Mouse (Mus musculus) megakaryocyte progenitor cell, adult 5-6 weeks (primary cell): ENCODE measurements at regions not wholly inside any gene's neighbourhood (a gene's known extent, or its start where the extent isn't known, plus 50 kb on each side); places are given as distances from the start of the nearest gene placed in this dataset.

Experiments used
- ATAC-seq: replicated peaks from 2 replicates; pipeline ENCODE4 v1.8.0; 2016; ENCODE audit warnings: mild to moderate bottlenecking, moderate TSS enrichment, inconsistent platforms; ENCODE audit not compliant: poor library complexity

DNA sequence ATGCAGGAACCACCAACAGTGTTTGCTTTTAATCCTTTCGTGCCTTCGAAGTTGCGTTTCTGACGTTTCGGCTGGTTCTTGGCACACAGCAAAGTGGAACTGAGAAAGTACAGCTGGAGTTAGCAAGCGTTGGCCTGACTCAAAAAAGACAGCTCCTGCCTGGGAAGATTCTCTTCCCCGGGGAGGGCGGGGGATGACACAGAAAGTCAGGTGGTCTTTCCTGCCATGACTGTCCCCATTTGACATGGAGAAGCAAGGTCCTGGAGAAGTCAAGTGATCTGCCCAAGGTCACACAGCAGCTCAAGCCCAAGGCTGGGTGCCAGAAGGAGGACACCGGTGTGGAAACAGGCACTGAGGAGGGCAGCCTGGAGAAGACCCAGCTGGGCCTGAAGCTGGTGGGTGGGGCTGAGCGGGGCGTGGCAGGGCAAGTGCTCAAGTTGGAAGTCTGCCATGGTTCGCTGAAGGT is 411.4 kb downstream of the Matn1 start:
- no peak for ATAC-seq

DNA sequence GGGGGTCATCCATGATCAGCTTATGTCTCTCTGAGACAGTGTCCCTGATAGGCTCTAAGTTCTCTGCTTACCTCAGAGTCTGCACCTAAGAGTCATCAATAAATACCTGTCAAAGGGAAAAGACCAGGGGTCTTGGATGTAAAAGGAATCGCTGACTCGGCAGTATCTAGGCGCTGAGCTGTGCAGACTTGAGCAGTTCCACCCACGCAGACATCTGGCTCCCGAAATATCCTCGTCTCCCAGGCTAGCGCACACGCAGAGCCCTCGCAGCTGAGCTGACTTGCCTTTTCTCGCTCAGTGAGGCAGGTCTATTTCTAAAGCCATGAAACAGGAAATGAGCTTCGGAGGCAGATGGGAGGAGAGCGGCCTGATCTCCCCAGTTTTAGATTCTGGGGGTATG is 412.1 kb downstream of the Matn1 start:
- no peak for ATAC-seq

DNA sequence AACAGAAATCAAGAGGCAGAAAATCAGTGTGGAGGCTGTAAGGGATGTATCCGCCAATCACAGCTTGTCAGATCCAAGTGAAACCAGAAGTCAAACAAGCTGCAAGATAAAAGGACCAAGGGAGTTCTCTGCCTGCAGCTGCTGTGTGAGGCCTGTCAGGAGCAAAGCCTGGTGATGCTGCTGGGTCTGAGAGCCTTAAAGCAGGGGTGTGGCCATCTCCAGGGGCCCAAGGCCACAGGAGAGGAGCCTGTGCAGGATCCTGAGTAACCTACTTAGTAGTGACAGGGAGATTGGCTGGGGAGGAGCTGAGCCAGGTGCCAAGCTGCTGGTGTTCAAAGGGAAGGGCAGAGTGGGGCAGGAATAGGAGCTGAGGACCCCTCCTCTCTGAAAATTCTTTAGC is 418.8 kb downstream of the Matn1 start:
- ATAC-seq, result no peak

GRCm38 (mm10) chr4:131364671-131365252 is 420.6 kb downstream of the Matn1 start:
- ATAC-seq, result peak; percentile 78

DNA sequence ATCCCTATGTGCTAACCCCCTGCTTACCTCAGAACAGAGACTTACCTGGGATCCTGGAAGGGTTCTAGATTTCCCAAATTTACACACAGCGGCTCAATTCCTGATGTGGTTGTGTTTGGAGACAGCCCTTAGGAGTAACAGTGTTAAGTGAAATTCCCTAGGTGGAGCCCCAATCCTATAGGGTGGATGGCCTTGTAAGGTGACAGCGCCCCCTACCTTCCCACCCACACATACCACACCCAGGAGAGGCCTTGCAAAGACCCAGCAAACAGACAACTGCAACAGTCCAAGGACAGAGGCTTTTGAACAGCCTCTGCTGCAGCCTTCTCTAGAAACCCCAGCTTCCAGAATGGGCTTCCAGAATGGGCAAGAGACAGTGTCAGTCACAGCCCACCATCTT is 421.8 kb downstream of the Matn1 start:
- no peak for ATAC-seq

GRCm38 (mm10) chr4:131366656-131367055 is 422.5 kb downstream of the Matn1 start:
- no peak for ATAC-seq

GRCm38 (mm10) chr4:131372517-131372916 is 428.3 kb downstream of the Matn1 start:
- no peak for ATAC-seq

DNA sequence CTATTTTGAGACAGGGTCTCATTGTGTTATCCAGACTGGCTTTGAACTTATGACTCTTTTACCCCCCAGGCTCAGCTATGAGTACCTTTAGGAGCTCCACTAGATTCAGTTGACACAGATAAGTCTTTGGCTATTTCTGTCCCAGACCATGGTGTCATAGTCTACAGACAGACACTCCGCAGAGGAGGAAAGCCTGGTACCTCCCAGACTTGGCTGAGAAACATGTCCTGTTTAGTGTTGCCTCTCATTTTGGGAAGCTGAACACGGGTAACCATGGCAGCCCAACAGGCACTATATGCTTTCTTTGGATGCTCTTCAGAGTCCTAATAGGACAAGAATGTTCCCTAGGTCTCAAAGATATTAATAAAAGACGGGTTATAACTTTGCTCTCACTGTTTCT is 429.0 kb downstream of the Matn1 start:
- ATAC-seq, result no peak

GRCm38 (mm10) chr4:131374527-131375290 is 430.5 kb downstream of the Matn1 start:
- ATAC-seq, result no peak

- ATAC-seq, result no peak
These were observed 436.9 kb downstream of the Matn1 start for GRCm38 (mm10) chr4:131381063-131381462.

DNA sequence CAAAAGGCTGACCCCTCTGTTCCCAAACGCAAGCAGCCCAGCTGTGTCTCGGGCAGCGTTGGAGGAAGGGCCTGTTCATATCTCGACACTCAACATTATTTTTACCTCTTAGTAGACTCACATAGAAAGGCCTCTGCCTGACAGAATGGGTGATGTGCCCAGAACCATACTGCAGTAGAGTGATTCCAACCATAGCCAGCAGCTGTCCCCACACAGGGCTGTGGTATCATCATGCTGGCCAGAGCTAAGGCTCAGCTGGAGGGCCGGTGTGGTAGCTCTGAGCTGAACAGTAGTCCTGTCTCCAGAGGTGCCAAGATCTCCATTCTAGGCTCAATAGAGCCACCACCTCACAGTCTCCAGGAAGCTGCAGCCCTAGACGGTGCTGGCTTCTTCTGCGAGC is 437.3 kb downstream of the Matn1 start:
- no peak for ATAC-seq

- no peak for ATAC-seq
These were observed 439.7 kb downstream of the Matn1 start for GRCm38 (mm10) chr4:131383862-131384261.

DNA sequence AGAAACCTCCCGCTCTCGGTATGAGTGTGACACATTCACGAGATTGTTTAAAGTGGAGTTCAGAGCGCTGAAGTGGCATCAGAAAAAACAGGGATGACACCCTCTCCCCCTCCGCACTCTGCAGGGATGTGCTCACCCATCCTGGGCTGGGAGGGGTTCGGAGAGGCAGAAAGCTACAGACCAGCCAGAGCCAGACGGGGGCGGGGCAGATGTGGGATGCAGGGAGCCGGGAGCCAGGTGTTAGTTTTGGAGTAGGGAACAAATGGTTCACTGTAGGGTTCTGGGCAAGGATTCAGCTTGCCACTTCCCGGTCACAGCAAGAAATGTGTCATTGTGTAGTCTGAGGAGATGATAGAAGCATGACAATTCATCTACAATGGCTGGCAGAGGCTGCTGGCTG is 442.8 kb downstream of the Matn1 start:
- ATAC-seq, result no peak

DNA sequence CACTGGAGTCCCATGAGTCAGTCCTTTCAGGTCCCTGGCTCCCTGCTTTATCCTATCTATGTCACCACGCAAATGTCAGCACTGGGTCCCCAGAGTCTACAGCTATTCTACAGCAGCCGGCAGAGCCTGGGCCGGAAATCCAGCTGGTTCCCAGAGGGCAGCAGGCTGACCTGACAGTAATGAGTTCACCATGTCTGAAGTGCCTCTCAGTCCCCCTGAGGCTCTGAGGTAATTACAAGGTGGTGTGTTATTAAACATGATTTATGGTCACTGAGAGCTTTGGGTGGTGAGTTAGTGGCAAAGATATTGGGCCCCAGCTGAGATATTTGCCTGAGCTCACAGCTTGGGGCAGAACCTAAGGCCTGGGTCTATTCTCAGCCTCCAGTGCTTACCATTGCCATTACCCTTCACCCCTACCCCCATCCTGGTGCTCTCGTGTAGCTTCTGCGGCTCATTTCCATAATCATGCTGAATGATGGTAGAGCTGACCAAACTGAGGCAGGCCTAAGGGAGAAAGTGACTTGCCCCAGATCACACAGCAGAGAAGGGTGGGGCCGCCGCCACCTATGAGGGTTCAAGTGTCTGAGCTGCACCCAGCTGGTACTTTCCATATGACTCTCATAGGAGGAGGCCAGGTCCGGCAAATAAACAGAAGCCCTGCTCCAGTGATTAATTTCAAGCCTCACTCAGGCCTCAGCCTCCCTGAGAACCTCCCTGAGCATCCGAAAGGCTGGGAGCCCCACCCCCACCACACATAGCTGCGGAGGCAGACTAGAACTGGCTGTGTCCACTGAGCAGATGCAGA is 446.8 kb downstream of the Ptpru start:
- no peak for ATAC-seq

DNA sequence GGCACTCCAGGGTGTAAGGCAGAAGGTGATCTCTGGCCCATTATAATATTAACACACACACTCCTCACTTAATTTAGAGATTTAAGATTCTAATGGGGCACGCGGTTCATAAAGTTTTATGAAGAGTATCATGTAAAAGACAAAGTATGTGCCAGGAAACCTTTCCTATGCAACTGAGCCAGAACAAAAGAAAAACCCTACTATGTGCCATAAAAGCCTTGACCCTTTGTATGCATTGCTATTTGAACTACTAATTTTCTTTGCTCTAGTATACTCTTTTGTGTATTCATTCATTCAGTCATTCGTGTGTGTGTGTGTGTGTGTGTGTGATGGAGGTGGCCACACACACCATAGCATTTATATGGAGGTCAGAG is 446.2 kb downstream of the Ptpru start:
- no peak for ATAC-seq

DNA sequence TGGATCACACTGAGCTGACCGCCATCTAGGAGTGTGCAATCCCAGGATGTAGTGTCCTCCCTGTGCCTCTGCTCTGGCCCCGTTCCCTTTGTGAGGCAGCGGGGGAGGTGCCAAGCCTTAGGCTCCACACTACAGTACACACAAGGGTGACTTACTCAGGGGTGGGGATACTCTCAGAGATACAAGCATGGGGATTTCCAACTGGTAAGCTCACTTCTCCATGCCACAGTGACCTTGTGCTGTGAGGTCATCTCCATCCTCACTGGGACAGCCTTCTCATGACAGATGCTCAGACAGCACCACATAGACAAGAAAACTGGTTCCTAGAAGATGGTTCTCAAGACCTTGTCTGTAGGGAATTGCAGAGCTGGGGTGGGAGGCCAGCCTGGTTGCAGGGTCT is 445.6 kb downstream of the Ptpru start:
- ATAC-seq, result no peak

DNA sequence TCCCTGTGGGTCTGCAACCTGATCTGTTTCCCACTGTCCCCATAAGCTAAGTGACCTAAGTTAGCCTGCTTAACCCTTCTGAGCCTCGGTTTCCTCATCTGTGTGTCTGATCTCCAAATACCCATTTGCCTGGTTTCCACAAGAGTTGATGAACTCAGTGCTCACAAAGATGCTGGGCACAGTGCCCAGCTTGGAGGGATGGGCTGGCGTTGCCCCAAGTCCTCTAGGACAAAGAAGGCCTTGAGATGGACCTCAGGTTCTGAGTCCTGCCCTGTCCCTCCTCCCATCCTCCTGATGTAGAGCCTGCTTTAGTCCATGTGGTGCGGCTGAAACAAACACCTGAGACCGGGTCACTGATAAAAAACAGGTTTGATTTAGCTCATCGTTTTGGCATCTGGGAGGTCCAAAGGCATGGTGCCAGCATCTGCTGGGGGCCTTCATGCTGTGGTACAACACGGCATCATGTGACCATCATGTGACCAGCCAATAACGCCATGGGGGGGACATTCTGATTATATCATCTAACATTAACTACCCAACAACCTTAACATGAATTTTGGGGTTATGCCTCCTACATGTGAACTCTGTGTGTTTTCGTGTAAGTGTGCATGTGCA is 441.8 kb downstream of the Ptpru start:
- no peak for ATAC-seq

GRCm38 (mm10) chr4:131397161-131397560 is 440.9 kb downstream of the Ptpru start:
- ATAC-seq, result no peak

- ATAC-seq, result peak; percentile 39; the same call in 1 of the 2 replicates
These were observed 437.3 kb downstream of the Ptpru start for GRCm38 (mm10) chr4:131400756-131401155.

DNA sequence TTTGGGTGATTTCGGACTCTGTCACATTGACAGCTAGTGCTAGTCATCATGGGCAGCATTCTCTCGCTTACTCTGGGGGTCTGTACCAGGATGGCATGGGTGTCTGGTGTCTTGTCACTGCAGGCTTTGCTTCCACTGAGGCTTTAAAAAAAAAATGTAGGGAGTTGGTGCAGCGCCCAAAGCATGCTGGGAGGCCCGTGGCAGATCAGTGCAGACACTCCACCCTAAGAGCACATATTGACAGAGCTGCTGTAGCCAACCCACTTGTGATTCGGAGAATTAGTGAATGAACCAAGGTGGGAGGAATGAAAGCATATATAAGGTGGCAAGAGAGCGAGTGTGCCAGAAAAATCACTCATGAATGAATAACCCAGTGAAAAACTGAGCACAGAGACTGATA is 436.8 kb downstream of the Ptpru start:
- ATAC-seq, result no peak

DNA sequence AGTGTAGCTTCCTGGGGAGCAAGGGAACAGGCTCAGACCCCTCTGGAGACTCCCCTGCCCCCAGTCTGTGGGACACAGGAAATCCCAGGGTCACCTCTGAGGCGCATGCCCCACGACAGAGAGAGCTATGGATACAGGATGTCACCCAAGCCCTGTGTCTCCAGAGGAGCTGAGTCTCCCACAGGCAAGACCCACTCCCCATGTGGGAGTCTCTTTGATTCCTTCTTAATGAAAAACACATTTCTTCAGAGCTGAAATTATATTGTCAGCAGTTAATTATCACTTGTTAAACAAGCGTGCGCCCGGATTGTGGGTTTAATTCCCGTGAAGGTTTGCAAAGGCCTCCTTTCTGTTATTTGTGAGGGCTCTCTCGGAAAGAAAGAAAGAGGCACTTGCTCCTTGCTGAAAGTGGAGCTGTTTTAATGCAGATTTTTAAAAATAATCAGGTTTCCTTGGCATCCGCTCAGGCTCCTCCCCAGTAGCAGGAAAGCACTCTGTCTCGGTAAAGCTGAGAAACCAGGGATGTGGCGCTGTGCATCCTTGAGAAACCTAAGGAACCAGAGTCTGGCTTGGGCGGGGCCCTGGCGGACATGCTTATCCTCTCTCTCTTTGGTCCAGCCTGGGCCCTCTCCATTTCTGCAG is 432.6 kb downstream of the Ptpru start:
- ATAC-seq, result no peak
